Mouse (Mus musculus): ENCODE measurements around the gene 4930438A08Rik. TPM values are rescaled to one million over a fixed set of nuclear protein-coding genes. Genes with fewer than 3 reads are reported as not detected.

Gene 4930438A08Rik
- total RNA-seq, 4 experiments from 2014 or later = not detected

DNA sequence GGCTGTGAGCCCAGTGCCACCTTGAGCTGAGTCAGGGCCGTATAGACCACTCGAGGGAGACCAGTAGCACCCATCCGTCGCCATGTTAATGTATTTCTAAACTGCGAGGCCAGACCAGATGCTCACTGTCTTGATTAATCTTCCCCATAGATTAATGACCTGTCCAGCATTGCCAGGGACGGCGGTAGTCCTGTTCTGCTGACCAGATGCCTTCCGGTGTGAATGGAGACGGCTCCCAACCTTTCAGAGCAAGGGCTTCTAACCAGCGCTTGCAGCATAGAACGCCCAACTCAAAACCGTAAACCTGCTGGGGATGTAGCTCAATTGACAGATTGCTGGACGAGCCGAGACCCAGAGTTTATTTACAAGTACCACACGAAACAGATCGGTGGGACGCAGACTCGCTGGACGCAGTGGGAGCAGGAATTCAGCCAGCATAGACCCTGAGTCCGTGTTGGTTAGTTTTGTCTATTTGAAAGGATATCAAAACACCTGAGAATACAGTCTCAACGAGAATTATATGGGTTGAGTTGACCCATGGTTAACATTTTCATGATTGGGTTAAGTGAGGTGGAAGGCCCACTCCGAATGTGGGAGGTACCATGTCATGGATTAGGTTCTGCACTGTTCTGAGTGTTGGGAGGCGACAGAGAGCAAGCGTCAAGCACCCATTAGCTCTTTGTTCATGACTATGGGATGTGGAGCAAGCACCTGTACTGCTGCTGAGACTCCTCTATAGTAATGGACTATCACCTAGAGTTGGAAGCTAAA, 49.2 kb downstream of the 4930438A08Rik start:
- no peak for DNase-seq (ENCODE audit: low spot score in 2 of 2)

GRCm38 (mm10) chr11:58324614-58325229, 50.1 kb downstream of the 4930438A08Rik start:
- DNase-seq (ENCODE audit: low spot score in 2 of 2) = no peak

GRCm38 (mm10) chr11:58326781-58327180, 52.2 kb downstream of the 4930438A08Rik start:
- no peak for DNase-seq (ENCODE audit: low spot score in 2 of 2)

DNA sequence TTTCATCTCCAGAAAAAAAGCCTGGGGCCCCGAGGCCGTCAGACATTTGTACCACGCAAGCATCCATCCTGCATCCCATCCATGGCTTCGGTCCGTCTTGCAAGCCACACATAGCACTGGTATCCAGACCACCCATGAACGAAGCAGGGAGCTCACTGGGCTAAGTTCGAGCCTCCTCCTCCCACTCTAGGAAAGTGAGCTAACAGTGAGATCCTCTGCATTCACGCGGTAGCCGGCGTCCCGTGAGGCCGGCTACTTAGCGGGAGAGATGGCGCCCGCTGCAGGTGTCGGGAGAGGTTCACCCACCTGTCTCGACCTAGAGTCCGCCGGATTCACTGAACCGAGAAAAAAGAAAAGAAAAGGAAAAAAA, 55.3 kb downstream of the 4930438A08Rik start:
- DNase-seq (ENCODE audit: low spot score in 2 of 2) = no peak

- DNase-seq (ENCODE audit: low spot score in 2 of 2) = peak; percentile 87 to 88
These were observed 55.9 kb downstream of the 4930438A08Rik start, which contains the start of the genes Zfp672 and Sh3bp5l for GRCm38 (mm10) chr11:58330276-58331148. TSS of gene Zfp672 (minus strand) at chr11:58330339. TSS of gene Sh3bp5l (plus strand) at chr11:58330724.

- DNase-seq (ENCODE audit: low spot score in 2 of 2) = no peak
These were observed 56.5 kb downstream of the 4930438A08Rik start for GRCm38 (mm10) chr11:58331149-58331495.

DNA sequence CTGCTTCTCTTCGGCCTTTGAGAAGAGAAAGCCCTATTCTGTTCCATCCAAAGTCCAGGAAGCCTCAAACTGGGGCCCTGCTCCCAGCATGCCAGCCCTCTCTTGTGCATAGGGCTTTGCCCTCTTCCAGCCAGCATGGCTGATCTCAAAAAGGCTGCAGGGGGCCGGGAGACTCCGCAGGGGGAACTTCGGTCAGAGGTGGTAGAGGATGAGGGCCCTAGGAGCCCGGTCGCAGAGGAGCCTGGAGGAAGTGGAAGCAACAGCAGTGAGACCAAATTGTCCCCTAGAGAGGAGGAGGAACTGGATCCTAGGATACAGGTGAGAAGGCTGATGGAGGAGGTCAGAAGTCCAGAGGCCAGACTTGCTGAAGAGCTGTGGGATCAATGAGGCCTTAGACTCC, 56.9 kb downstream of the 4930438A08Rik start:
- no peak for DNase-seq (ENCODE audit: low spot score in 2 of 2)

- DNase-seq (ENCODE audit: low spot score in 2 of 2) = no peak
These were observed 60.1 kb downstream of the 4930438A08Rik start for GRCm38 (mm10) chr11:58334746-58335145.

Other genes with a start within 250 kb of the 4930438A08Rik start
- gene Gm12248, start 181.7 kb upstream of the 4930438A08Rik start, total RNA-seq (2022) = not detected
- gene Cnot8, start 170.6 kb upstream of the 4930438A08Rik start, total RNA-seq (2022) = 10 to 100 TPM; 50.5 to 55.7 (median 53.0) TPM
- 10 to 100 TPM; 16.9 to 22.0 (median 19.8) TPM for gene Gemin5, start 106.3 kb upstream of the 4930438A08Rik start, total RNA-seq (2022)
- gene Mrpl22, start 103.1 kb upstream of the 4930438A08Rik start, total RNA-seq (2022) = 10 to 100 TPM; 25.9 to 37.3 (median 35.7) TPM
- 1 to 10 TPM; 4.5 to 6.8 (median 5.5) TPM for gene Igtp, start 75.2 kb upstream of the 4930438A08Rik start, total RNA-seq (2022)
- 1 to 10 TPM; 2.0 to 3.3 (median 2.7) TPM for gene Irgm2, start 75.2 kb upstream of the 4930438A08Rik start, total RNA-seq (2022)
- gene Zfp692, start 32.3 kb downstream of the 4930438A08Rik start, total RNA-seq (2022) = 10 to 100 TPM; 25.0 to 28.7 (median 26.5) TPM
- 10 to 100 TPM; 41.1 to 48.4 (median 45.4) TPM for gene Zfp672, start 55.5 kb downstream of the 4930438A08Rik start, total RNA-seq (2022)
- 10 to 100 TPM; 41.8 to 49.8 (median 44.4) TPM for gene Sh3bp5l, start 55.9 kb downstream of the 4930438A08Rik start, total RNA-seq (2022)
- not detected for gene Lypd8, start 104.2 kb downstream of the 4930438A08Rik start, total RNA-seq (2022)
- not detected for gene 1810065E05Rik, start 146.3 kb downstream of the 4930438A08Rik start, total RNA-seq (2022)
- gene Gm12253, start 157.8 kb downstream of the 4930438A08Rik start, total RNA-seq (2022) = not detected
- not detected for gene Lypd9, start 178.1 kb downstream of the 4930438A08Rik start, total RNA-seq (2022)
- not detected for gene Olfr30, start 187.5 kb downstream of the 4930438A08Rik start, total RNA-seq (2022)
- not detected for gene Olfr332, start 217.8 kb downstream of the 4930438A08Rik start, total RNA-seq (2022)
- not detected for gene Olfr331, start 227.8 kb downstream of the 4930438A08Rik start, total RNA-seq (2022)